Mouse (Mus musculus): ENCODE data around the gene Ccdc122.

The Ccdc122 gene

GRCm38 (mm10) chr14:77136936-77137335, 100.4 kb downstream of the Ccdc122 start:
- no peak for DNase-seq

GRCm38 (mm10) chr14:77141324-77142282, 105.0 kb downstream of the Ccdc122 start:
- peak; percentile 74 to 90 for DNase-seq

GRCm38 (mm10) chr14:77145103-77145502, 108.5 kb downstream of the Ccdc122 start:
- DNase-seq, result no peak

GRCm38 (mm10) chr14:77147635-77148034, 111.1 kb downstream of the Ccdc122 start:
- no peak for DNase-seq

GRCm38 (mm10) chr14:77150556-77150955, 114.0 kb downstream of the Ccdc122 start:
- peak; percentile 19 to 66 for DNase-seq

- no peak for DNase-seq
Observed at GRCm38 (mm10) chr14:77151431-77151830, 114.9 kb downstream of the Ccdc122 start.

GRCm38 (mm10) chr14:77156222-77156910, 119.8 kb downstream of the Ccdc122 start, which contains the start of gene Enox1:
Gene Enox1 (plus strand): TSS chr14:77156763.
- DNase-seq, result peak; percentile 21 to 54

- peak in 1 of 2 experiments; percentile 29 for DNase-seq
Observed at GRCm38 (mm10) chr14:77156911-77157504, 120.4 kb downstream of the Ccdc122 start.

GRCm38 (mm10) chr14:77157505-77157911, 120.9 kb downstream of the Ccdc122 start:
- DNase-seq, result peak; percentile 52 to 54

- DNase-seq, result no peak
Observed at GRCm38 (mm10) chr14:77159397-77159796, 122.8 kb downstream of the Ccdc122 start.
